Mouse (Mus musculus): Measurements from ENCODE around the gene Mgp.

- TF ChIP-seq CTCF (IDR thresholded peaks at IDR 0.05; ENCODE audit: borderline replicate concordance, extremely low read depth, insufficient read depth, insufficient read length) (no peak), POLR2A (IDR thresholded peaks at IDR 0.05; ENCODE audit: borderline replicate concordance, extremely low read depth, insufficient read depth, insufficient read length, poor library complexity, severe bottlenecking) (no peak)
Observed at GRCm38 (mm10) chr6:136881678-136882077, 6.1 kb upstream of the Mgp start.

Measured in brain, embryonic 14.5 days (tissue).